Mouse (Mus musculus) C2C12 (cell line): ENCODE measurements around the gene Rasal3.

Experiments used
- CTCF ChIP-seq: IDR thresholded peaks from one replicate; pipeline ENCODE4 v1.5.1; 2011; ENCODE audit not compliant: control insufficient read depth, insufficient read depth, insufficient read length
- MAX ChIP-seq: IDR thresholded peaks from one replicate; pipeline ENCODE4 v1.6.1; 2011; ENCODE audit warnings: mild to moderate bottlenecking, control low read depth

- TF ChIP-seq MAX (no peak), CTCF (no peak)
Observed at GRCm38 (mm10) chr17:32383661-32384060, 19.7 kb downstream of the Rasal3 start.
